Mouse (Mus musculus) gastrocnemius, postnatal 25 days (tissue): Measurements from ENCODE around the gene Rpl13. TPM values are rescaled to one million over a fixed set of nuclear protein-coding genes. Genes with fewer than 3 reads are reported as not detected.
A peak's percentile ranks its signal among the peaks of the same experiment; 100 is the strongest.
"Not testable (repeated sequence)": the region's sequence is repeated elsewhere in the genome, so short reads cannot be mapped to it uniquely, and the experiment has no call there.

ENCODE experiments used
- DNase-seq: peaks from one replicate; pipeline ENCODE4 v3.0.0; 2022
- long read RNA-seq, 2 experiments: library from polyadenylated mRNA; stranded (forward); transcript quantifications; one replicate each; pipeline ENCODE4 v2.0.0; 2021
- total RNA-seq, 2 experiments: library from RNA; stranded (reverse); gene quantifications; 1 replicate in 1 of 2; 2 replicates in 1 of 2; pipeline ENCODE4 v1.2.3; 2021

The Rpl13 gene
- 100 to 1,000 TPM; 366 to 379 TPM for total RNA-seq
- long read RNA-seq, experiment 1, transcript Rpl13-201 (6 exons, 780 nt) = major isoform, 713 of 756 reads
- long read RNA-seq, experiment 1, partial matches to known transcripts = 15 of 756 reads
- long read RNA-seq, experiment 1, other reads (novel, unspliced or antisense) = 27 of 756 reads
- long read RNA-seq, experiment 2, transcript Rpl13-201 (6 exons, 780 nt) = major isoform, 570 of 595 reads
- long read RNA-seq, experiment 2, partial matches to known transcripts = 12 of 595 reads
- long read RNA-seq, experiment 2, other reads (novel, unspliced or antisense) = 13 of 595 reads

DNA sequence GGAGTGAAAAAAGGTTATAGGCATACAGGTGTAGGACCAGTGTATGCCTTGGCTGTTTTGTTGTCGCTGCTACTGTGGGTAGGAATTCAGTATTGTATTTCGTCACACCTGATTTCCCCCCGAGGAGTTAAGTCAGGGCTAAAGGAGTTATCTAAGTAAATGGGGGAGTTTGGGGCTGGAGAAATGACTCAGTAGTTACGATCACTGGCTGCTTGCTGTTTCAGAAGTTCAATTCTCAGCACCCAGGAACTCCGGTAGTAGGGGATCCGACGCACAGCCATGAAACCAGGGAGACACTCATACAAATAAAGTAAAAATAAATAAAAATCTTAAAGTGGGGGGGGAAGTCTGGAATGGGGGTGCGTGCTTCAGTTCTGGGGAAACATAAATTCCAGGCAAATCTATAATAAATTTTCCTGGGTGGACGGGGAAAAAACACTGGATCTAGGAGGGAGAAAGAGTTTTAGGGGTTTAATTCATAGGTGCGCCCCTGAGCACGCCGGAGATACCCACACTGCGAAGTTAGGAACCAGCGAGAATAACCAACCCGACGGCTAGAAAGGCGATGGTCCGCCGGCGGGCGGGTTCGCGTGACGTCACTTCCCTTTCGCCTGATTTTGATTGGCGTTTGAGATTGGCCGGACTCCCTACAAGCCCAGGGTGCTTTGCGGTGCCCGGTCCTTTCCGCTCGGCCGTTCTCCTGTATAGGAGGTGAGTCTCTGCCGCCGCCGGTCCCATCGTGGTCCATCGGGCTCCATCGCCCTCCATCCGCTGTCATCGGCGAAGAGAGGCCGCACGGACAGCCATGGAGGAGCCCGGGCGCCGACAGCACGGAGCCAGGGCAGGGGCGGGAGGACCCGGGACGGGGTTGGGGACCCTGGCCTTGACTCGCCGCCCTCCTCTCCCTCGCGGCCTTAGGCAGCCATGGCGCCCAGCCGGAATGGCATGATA, at the start of gene Rpl13:
Gene Rpl13, plus strand, starts transcription at position 616 of the 951 bp plus-strand sequence.
- peak; percentile 96 for DNase-seq

- DNase-seq = no peak
These were observed 39.4 kb upstream of the Rpl13 start, which contains the start of gene Spg7 for GRCm38 (mm10) chr8:123062721-123063120. Gene Spg7 (plus strand): TSS chr8:123062942.

- DNase-seq = no peak
These were observed 38.1 kb upstream of the Rpl13 start for GRCm38 (mm10) chr8:123064072-123064471.

GRCm38 (mm10) chr8:123064809-123065213, 37.3 kb upstream of the Rpl13 start:
- no peak for DNase-seq

GRCm38 (mm10) chr8:123065214-123066100, 36.7 kb upstream of the Rpl13 start:
- peak; percentile 95 for DNase-seq

DNA sequence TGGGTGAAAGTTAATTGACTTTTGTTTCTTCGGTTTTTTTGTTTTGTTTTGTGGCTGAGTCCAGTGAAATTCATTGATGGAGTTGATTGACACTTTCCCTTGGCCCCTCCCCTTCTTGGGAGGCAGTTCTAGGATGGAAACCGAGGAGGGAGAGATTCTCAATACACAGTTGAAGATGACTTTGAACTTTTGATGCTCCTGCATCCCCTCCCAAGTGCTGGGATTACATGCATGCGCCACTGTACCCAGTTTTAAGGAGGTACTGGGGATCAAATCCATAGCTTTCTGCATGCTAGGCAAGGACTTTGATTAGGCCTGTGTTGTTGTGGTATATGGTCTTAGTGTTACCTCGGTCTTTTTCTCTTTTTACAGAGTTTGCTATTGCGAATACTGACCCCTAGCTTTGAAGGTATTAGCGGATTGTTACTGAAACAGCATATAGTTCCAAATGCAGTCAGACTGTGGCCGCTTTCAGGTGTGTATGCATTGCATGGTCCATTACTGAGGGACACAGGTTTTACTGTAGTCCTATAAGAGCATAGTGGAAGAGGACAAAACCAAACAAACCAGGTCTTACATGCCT, 36.0 kb upstream of the Rpl13 start:
- no peak for DNase-seq

DNA sequence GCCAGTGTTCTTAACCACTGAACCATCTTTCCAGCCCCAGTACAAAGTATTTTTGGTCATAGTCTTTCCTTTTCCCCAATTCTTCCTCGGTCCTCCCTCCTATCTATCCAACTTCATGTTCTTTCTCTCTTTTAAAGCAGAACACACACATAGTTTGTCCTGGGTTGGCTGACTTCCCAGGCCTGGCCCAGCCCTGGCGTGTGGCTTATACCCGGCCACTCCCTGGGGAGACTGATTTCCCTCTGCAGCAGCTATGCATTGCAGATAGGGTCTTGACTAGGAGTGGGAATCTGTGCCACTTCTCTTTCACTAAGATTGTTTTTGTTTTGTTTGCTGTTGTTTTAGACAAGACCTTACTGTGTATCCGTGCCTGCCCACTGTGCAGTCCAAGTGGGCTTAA, 31.0 kb upstream of the Rpl13 start:
- no peak for DNase-seq

DNA sequence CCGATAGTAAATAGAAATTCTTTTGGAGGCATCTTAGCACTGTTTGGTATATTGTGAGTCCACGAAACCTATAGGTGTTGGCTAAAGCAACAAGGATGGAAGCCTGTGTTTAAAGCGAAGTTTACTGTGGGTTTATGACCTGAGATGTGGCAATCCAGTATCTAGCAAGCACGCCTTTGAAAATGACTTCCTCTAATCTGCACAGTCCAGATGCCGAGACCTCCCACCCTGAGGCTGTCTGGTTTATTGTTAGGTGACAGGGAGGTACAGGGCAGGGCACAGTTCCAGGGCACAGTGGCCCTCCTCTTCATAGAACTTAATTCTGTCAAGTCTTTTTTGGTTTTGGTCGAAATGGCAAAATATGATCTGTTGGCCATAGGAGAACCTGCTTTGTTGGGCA, 24.9 kb upstream of the Rpl13 start:
- DNase-seq = no peak

DNA sequence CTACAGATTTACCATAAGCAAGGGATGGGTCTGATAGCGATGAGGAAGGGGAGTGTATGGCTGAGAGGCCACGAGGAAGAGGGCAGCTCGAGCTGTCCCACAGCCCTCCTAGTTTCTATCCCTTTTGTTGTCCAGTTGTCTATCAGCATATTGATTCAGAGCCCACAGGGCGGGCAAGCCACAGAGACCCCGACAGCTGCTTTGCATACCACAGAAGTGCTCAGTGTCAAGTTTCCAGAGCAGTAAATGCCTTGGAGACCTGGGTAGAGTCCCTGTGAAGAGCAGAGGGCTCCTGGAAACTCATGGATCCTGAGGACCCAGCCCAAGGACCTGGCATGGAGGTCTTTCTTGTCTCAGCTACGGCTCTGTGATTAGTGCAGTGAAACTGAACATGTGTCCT, 19.2 kb upstream of the Rpl13 start:
- DNase-seq = no peak

- no peak for DNase-seq
These were observed 18.5 kb upstream of the Rpl13 start for GRCm38 (mm10) chr8:123083610-123084009.

DNA sequence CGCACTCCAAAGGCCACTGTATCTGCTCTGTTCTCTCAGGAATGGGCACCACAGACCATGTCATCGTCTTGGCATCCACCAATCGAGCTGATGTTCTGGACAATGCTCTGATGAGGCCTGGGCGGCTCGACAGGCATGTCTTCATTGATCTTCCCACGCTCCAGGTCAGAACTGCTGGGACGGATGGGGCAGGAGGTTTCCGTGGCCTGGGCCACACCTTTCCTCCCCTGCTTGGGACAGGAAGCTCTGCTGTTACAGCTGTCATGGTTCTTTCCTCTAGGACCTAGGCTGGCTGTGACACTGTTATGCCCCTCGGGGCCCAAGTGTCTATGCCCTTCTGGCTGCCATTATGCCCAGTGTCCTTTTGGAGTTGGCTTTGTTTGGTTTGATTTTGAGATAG, 14.9 kb upstream of the Rpl13 start:
- DNase-seq = no peak

DNA sequence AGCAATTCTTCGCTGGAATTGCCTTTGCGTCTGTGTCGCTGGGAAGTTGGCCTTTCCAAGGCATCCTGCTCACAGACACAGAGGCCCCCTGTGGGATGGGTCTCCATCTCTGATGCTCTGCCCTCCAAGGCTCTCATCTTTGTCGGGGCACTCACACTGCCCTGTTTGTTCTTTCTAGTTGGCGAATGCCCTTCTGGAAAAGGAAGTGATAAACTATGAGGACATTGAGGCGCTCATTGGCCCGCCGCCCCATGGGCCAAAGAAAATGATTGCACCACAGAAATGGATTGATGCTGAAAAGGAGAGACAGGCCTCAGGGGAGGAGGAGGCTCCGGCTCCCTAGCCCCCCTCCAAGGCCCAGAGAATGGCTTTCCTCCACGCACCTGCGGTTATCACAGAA, 4.9 kb upstream of the Rpl13 start:
- no peak for DNase-seq

DNA sequence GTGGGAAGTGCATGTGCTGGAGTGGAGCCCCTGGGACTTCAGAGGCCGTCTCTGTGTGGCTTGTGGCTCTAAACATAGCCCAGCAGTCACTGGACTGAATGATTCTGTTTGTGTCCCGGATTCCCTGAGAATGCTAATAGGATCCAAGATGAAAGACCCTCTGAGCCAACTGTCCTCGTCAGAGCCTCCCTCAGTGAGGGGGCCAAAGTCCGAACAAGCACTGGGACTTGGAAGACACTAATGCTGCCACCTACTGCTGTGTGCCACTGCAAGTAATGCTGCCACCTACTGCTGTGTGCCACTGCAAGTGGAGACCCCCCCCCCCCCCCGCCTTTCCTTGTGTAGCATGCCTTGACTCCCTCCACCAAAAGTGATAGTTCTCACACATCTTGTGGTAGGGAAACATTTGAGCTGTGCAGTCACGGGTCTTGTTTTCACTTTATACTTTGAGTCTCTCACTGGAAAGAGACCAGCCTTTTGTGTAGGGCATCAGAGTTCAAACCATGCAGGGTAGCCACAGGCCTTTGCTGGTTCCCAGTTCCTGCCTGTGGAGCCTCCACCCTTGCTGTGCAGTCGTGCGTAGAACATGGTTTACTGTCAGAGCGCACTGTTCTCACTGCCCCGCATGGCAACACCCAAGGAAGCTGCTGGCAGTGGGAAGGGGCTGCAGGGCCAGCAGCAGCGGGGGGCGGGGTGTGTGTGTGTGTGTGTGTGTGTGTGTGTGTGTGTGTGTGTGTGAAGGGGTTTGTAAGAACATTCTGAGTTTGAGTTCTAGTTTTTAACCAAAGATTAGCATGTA, 4.2 kb upstream of the Rpl13 start:
- no peak for DNase-seq

- DNase-seq = no peak
These were observed 1.9 kb upstream of the Rpl13 start for GRCm38 (mm10) chr8:123100288-123100687.

- DNase-seq = no peak
These were observed 906 bp upstream of the Rpl13 start for GRCm38 (mm10) chr8:123101244-123101643.

DNA sequence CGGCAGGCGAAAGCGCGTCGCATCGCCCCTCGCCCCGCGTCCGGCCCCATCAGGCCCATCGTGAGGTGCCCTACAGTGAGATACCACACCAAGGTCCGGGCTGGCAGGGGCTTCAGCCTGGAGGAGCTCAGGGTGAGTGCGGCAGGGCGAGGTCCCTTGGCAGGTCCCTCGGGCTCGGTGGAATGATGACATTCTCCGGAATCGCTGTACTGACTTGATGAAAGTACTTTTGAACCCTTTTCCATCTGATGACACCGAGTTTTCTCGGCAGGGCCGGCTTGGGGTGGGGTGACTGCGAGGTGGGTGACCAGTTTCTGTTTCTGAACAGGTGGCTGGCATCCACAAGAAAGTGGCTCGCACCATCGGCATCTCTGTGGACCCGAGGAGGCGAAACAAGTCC, 705 bp downstream of the Rpl13 start:
- not testable (repeated sequence) for DNase-seq

DNA sequence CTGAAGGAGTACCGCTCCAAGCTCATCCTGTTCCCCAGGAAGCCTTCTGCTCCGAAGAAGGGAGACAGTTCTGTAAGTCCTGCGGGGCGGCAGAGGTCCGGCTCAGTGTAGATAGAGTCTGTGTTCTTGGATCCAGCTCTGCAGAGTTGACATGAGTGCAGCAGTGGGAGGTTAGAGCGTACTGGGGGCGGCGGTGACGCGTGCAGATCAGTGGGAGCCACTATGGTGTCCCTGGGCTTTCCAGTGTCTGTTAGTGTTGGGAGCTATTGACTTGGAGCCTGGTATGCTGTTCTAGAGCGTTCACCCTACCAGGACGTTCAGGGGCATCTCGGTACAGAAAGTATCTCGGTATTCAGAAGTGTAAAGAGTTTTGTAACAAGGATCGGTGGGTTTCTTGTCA, 1.1 kb downstream of the Rpl13 start:
- no peak for DNase-seq

DNA sequence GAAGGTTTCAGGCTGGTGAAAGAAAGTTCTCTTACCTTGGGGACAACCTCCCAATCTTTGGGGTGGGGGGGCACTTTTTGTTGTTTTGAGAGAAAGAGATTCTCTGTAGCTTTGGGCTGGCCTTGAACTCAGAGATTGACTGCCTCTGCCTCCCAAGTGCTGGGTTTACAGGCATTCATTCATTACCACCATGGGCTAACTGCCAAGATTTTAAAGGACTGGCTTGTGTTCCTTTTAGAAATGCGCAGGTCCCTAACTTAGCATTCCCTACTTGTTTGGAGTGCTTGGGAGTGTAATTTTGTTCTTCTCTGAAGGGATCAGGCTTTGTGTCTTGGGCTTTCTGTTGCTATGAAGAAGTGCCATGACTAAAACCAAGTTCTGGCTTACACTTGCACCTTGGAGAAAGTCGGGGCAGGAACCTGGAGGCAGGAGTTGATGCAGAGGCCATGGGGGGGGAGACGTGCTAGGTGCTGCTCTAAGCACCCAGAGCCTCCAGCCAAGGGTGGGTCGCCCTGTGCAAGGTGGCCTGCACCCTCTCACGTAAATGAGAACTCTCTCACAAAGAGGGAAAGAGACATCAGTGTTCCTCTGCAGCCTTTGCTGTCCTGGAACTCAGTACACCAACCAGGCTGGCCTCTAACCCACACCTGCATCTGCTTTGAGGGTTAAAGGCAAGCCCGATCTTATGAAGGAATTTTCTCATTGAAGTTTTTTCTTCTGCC, 2.1 kb downstream of the Rpl13 start:
- no peak for DNase-seq

DNA sequence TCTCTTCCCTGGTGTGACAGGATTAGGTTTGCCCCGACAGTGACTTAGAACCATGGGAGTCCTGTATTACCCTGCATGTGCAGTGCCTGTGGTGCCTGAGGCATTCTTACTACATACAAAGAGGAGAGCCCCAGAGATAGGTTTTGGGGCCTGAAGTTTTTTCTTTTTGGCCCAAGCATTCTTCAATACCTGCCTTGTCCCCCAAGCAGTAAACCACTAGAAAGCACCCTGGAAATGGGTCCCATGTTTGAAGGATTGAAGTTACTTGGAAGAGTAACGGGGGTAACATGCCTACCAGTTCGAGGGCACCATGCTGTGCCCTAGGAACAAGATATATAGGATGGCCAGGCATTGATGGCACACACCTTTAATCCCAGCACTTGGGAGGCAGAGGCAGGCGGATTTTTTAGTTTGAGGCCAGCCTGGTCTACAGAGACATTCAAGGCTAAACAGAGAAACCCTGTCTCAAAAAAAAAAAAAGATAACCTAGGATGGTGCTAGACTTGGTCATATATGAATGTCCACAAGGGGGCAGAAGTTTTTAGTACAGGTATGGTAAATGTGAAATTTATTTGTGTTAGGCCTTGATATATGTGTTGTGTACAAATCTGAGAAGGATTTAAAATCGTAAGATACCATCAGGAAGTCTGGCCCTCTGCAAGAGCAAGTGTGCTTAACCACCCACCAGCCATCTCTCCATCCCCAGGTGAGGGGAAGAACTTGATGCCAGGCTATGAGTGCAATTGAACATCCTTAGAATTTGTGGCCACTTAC, 3.6 kb downstream of the Rpl13 start:
- DNase-seq = no peak

- DNase-seq = no peak
These were observed 4.4 kb downstream of the Rpl13 start for GRCm38 (mm10) chr8:123106531-123106930.
